Mouse (Mus musculus) adrenal gland, adult (tissue): Measurements from ENCODE around the gene Hecw2.

Experiments used
- DNase-seq, 2 experiments: peaks; one replicate each; pipeline ENCODE4 v3.0.0; 2022 to 2023; ENCODE audit warnings: low spot score in 1 of 2; ENCODE audit not compliant: inconsistent age in 2 of 2

Gene Hecw2

GRCm38 (mm10) chr1:54119638-54120320, 75.2 kb downstream of the Hecw2 start:
- DNase-seq = no peak

- DNase-seq = no peak
These were observed 76.5 kb downstream of the Hecw2 start for GRCm38 (mm10) chr1:54118342-54118973.

- DNase-seq = no peak
These were observed 83.9 kb downstream of the Hecw2 start for GRCm38 (mm10) chr1:54110920-54111605.

- no peak for DNase-seq
These were observed 85.7 kb downstream of the Hecw2 start for GRCm38 (mm10) chr1:54109255-54109654.

- no peak for DNase-seq
These were observed 88.2 kb downstream of the Hecw2 start for GRCm38 (mm10) chr1:54106756-54107155.

- DNase-seq = peak; percentile 8 to 39
These were observed 115.3 kb downstream of the Hecw2 start for GRCm38 (mm10) chr1:54079708-54080107.

- DNase-seq = peak in 1 of 2 experiments; percentile 22
These were observed 120.5 kb downstream of the Hecw2 start for GRCm38 (mm10) chr1:54074456-54074855.

- no peak for DNase-seq
These were observed 124.8 kb downstream of the Hecw2 start for GRCm38 (mm10) chr1:54070121-54070520.

GRCm38 (mm10) chr1:54068248-54068647, 126.7 kb downstream of the Hecw2 start:
- DNase-seq = no peak

GRCm38 (mm10) chr1:54065434-54065833, 129.5 kb downstream of the Hecw2 start:
- no peak for DNase-seq

GRCm38 (mm10) chr1:54061078-54061477, 133.9 kb downstream of the Hecw2 start:
- DNase-seq = no peak

GRCm38 (mm10) chr1:54059731-54060130, 135.2 kb downstream of the Hecw2 start:
- no peak for DNase-seq

GRCm38 (mm10) chr1:54052771-54053170, 142.2 kb downstream of the Hecw2 start:
- DNase-seq = no peak

GRCm38 (mm10) chr1:54046923-54047322, 148.0 kb downstream of the Hecw2 start:
- DNase-seq = peak; percentile 8 to 45

GRCm38 (mm10) chr1:54039062-54039461, 155.9 kb downstream of the Hecw2 start:
- DNase-seq = peak in 1 of 2 experiments; percentile 73

GRCm38 (mm10) chr1:54017686-54018085, 177.3 kb downstream of the Hecw2 start:
- DNase-seq = no peak

GRCm38 (mm10) chr1:54015739-54016138, 179.2 kb downstream of the Hecw2 start:
- DNase-seq = no peak

GRCm38 (mm10) chr1:54012414-54012813, 182.6 kb downstream of the Hecw2 start:
- no peak for DNase-seq

GRCm38 (mm10) chr1:54009418-54010064, 185.4 kb downstream of the Hecw2 start:
- no peak for DNase-seq

GRCm38 (mm10) chr1:54005860-54006386, 189.0 kb downstream of the Hecw2 start:
- DNase-seq = no peak

GRCm38 (mm10) chr1:54003288-54003687, 191.7 kb downstream of the Hecw2 start:
- DNase-seq = no peak
